Mouse (Mus musculus) mouse trophoblast stem cell (cell line): ENCODE data around the gene B230118H07Rik.
"Not testable (repeated sequence)": the region's sequence is repeated elsewhere in the genome, so short reads cannot be mapped to it uniquely, and the experiment has no call there.

Source experiments
- in situ Hi-C, 2 experiments: fragments of 300-500 bp; cut with MseI, MboI; formaldehyde crosslinking; loops; 2 replicates in 1 of 2; 3 replicates in 1 of 2; pipeline ENCODE4 v1.15.1; 2025

The B230118H07Rik gene

GRCm38 (mm10) chr2:101592023-101592841 is 57.1 kb downstream of the B230118H07Rik start:
- in situ Hi-C loops, result no loop called here

DNA sequence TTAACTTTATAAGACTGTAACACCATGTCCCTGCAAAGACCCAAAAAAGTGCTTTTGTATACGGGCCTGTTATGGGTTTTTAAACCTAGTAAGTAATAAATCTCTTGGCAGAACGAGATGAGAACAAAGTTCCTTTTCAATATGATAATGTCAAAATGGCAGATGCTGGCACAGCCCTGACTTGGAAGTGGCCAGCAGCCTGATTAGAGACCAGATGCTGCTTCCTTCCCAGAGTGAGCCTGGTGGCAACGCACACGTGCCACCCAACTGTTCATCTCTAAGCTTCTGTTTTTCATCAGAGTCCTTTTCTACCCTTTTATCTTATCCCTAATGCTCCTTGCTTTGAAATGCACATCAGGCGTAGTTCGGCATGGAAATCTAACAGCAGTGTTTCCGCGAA is 58.0 kb downstream of the B230118H07Rik start:
- in situ Hi-C loops, result no loop called here

DNA sequence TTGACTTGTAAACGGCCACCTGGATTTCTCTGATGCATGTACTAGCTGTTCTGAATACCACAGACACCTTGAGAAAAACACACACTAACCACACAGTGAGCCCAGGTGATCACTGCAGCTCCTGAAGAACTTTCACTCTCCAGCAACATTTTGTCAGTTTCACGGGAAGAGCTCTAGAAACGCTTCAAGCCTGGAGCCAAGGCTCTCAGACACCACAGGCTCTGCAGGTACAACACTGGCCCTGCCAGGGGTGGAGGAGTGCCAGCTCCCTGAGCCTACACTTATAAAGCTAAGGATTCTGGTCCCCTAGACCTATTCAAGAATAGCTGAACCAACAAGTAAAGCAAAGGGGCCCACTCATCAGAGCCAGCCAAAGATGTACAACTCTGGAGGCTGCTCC is 67.9 kb downstream of the B230118H07Rik start:
- in situ Hi-C loops, result no loop called here

- in situ Hi-C loops, result no loop called here
These were observed 68.4 kb downstream of the B230118H07Rik start for GRCm38 (mm10) chr2:101580977-101581376.

DNA sequence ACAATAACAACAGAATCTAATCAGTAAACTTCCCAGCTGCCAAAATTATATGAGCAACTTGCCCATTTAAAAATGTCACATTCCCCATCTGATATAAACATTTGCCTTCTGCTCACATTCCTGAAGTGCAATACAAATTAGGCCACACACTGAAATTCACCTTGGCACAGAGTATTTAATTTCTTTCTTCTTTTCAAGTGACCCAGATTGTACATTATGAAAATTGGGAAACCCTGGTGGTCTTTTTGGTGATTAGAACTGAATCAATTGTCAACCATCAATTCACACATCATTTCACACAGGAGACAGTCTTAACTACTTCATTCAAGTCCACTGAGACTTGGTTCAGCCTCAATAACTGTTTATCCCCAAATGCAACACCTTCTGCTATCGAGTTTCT is 68.9 kb downstream of the B230118H07Rik start:
- in situ Hi-C loops, result no loop called here

- in situ Hi-C loops, result no loop called here
These were observed 69.3 kb downstream of the B230118H07Rik start for GRCm38 (mm10) chr2:101580027-101580426.

- in situ Hi-C loops, result no loop called here
These were observed 72.1 kb downstream of the B230118H07Rik start for GRCm38 (mm10) chr2:101577243-101577642.

GRCm38 (mm10) chr2:101569230-101569629 is 80.1 kb downstream of the B230118H07Rik start:
- in situ Hi-C loops, result no loop called here

GRCm38 (mm10) chr2:101567490-101567889 is 81.8 kb downstream of the B230118H07Rik start:
- in situ Hi-C loops, result no loop called here

GRCm38 (mm10) chr2:101563776-101564175 is 85.6 kb downstream of the B230118H07Rik start:
- in situ Hi-C loops, result no loop called here

GRCm38 (mm10) chr2:101563206-101563605 is 86.1 kb downstream of the B230118H07Rik start:
- in situ Hi-C loops, result no loop called here

GRCm38 (mm10) chr2:101559431-101559830 is 89.9 kb downstream of the B230118H07Rik start:
- in situ Hi-C loops, result no loop called here

DNA sequence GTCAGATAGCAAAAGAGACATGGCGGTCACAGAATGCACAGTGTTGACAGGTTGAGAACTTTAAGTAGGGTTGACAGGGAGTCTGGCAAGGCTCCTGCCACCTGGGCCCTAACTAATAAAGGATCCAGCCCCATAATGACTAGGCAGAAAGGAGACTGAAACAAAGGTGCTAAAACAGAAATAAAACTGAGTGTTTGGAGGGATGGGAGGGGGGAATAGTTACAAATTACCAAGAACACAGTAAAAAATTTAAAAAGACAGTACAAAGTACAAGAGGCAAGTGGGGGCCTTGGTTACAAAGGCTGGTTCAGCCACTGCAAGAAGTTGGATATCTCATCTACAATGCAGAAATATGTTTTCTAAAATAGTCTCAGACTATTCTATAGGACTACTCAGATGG is 93.4 kb downstream of the B230118H07Rik start:
- in situ Hi-C loops, result no loop called here

GRCm38 (mm10) chr2:101553851-101554250 is 95.5 kb downstream of the B230118H07Rik start:
- in situ Hi-C loops, result no loop called here

- in situ Hi-C loops, result no loop called here
These were observed 97.0 kb downstream of the B230118H07Rik start for GRCm38 (mm10) chr2:101552301-101552700.

DNA sequence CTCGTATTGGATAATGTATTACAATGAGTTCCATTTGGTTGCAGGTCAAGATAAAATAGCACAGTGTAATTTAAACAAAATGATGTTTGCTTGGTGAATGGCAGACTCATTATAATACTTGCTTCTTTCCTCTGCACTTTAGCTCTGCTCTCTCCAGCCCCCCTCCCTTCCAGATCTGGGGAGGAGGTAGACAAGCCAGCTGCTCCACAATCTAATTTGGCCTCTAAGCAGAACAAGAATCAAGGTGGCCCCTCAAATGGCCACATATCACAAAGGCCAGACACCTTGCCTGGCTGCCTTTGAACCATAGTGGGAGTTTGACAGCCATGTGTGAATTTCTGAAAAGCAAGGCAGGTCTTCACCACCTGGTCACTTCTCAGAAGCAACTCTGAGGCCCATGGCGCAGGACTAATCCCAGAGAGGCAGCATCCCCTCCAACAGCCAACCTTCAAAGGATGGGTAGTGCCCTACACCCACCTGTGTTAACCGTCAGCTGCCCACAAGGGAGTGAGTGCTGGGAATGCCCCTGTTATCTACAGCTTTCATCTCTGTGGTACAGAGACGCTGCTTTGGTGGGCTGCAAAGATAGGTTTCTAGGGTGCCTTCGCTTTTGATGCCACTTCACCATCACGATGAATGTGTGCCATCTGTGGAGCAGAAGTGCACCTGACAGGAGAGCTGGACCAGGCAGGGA is 98.2 kb downstream of the B230118H07Rik start:
- in situ Hi-C loops, result no loop called here

DNA sequence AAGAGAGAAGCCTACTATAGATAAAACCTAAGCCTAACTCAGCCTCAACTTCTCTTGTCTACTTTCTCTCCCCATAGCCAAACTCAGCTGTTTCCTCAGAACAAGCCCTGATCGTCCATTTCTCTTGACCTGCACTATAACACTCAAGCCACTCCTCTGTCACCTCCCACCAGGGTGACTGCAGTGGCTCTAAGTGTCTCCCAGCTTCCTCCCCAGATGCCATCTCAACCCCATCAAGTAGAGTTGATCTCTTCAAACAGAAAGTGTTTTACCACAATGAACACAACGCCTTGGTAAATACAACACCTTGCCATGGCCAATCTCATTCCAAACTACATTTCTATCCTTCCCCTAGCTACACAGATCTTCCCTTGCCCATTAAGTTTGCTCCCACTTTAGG is 99.2 kb downstream of the B230118H07Rik start:
- in situ Hi-C loops, result no loop called here

GRCm38 (mm10) chr2:101548866-101549265 is 100.5 kb downstream of the B230118H07Rik start:
- in situ Hi-C loops, result no loop called here

- in situ Hi-C loops, result no loop called here
These were observed 103.7 kb downstream of the B230118H07Rik start for GRCm38 (mm10) chr2:101545593-101545992.

- in situ Hi-C loops, result no loop called here
These were observed 105.5 kb downstream of the B230118H07Rik start for GRCm38 (mm10) chr2:101543704-101544417.

- in situ Hi-C loops, result not testable (repeated sequence)
These were observed 112.4 kb downstream of the B230118H07Rik start for GRCm38 (mm10) chr2:101536887-101537286.

- in situ Hi-C loops, result no loop called here
These were observed 115.6 kb downstream of the B230118H07Rik start for GRCm38 (mm10) chr2:101533741-101534140.
